Mouse (Mus musculus) liver, embryonic 16.5 days (tissue): Measurements from ENCODE around the gene Sec14l1. TPM values are rescaled to one million over a fixed set of nuclear protein-coding genes. Genes with fewer than 3 reads are reported as not detected.

Experiments
- ATAC-seq: fragments of 200-750 bp; cut with Nextera tagmentation; 2 replicates; pipeline ENCODE4 v1.8.0; 2017; ENCODE audit warnings: low read depth, mild to moderate bottlenecking, moderate number of reproducible peaks, moderate library complexity
- H3K27ac ChIP-seq: fragments of 300-500 bp; sonication (generic); 2 replicates; pipeline ENCODE4 v1.5.1; 2014; ENCODE audit warnings: mild to moderate bottlenecking, low read length
- H3K27me3 ChIP-seq: fragments of 300-500 bp; sonication (generic); 2 replicates; pipeline ENCODE4 v1.6.1; 2014; ENCODE audit warnings: low read depth, low read length, mixed read lengths; ENCODE audit not compliant: control insufficient read depth, insufficient read depth
- H3K36me3 ChIP-seq: fragments of 300-500 bp; sonication (generic); 2 replicates; pipeline ENCODE4 v1.6.1; 2014; ENCODE audit warnings: mild to moderate bottlenecking; ENCODE audit not compliant: control insufficient read depth, insufficient read depth
- H3K4me1 ChIP-seq: fragments of 300-500 bp; sonication (generic); 2 replicates; pipeline ENCODE4 v1.6.1; 2014; ENCODE audit warnings: low read depth, low read length, mixed read lengths; ENCODE audit not compliant: control insufficient read depth
- H3K4me2 ChIP-seq: fragments of 300-500 bp; sonication (generic); 2 replicates; pipeline ENCODE4 v1.6.1; 2014; ENCODE audit warnings: low read depth, low read length, mixed read lengths
- H3K4me3 ChIP-seq: fragments of 300-500 bp; sonication (generic); 2 replicates; pipeline ENCODE4 v1.5.1; 2014; ENCODE audit warnings: low read depth, mild to moderate bottlenecking, low read length
- H3K9ac ChIP-seq: fragments of 300-500 bp; sonication (generic); 2 replicates; pipeline ENCODE4 v1.6.1; 2014; ENCODE audit warnings: low read depth, low read length
- H3K9me3 ChIP-seq: fragments of 300-500 bp; sonication (generic); replicated peaks from 2 replicates; pipeline ENCODE4 v1.6.1; 2016; ENCODE audit warnings: low read length; ENCODE audit not compliant: control insufficient read depth
- WGBS: fragments of 180-500 bp; shearing (Covaris S2); extraction: QIAGEN DNeasy Blood & Tissue Kit; methylation state at CpG from one replicate; pipeline ENCODE4 v1.1.7; 2014; ENCODE audit not compliant: insufficient replicate concordance; 5-methylcytosine and 5-hydroxymethylcytosine counted together
- polyA plus RNA-seq: library from polyadenylated mRNA; unstranded; fragments of >200 nt; fragmentation: Nextera tagmentation; extraction: Ambion mirVana; gene quantifications from 2 replicates; pipeline ENCODE4 v1.2.1, GENCODE M21; 2015

Gene Sec14l1
- polyA plus RNA-seq, 1 experiment from 2014 or later, result 19.3 TPM

GRCm38 (mm10) chr11:117136880-117137279, 21.9 kb downstream of the Sec14l1 start:
- WGBS, result 53% methylated on average over 14 of the region's 14 CpGs
- Histone ChIP-seq H3K4me1 (peaks cover 7% of the 10 kb centered on the region; the same call in 1 of the 2 replicates), H3K4me3 (no peak overlapping the region), H3K9ac (no peak overlapping the region), H3K4me2 (no peak overlapping the region), H3K27ac (no peak overlapping the region), H3K9me3 (no peaks in the 10 kb centered on the region), H3K27me3 (no peaks in the 10 kb centered on the region), H3K36me3 (no peaks in the 10 kb centered on the region)
- no peak for ATAC-seq

GRCm38 (mm10) chr11:117138213-117138761, 23.3 kb downstream of the Sec14l1 start:
- Histone ChIP-seq H3K9ac (no peak overlapping the region), H3K36me3 (peaks cover 4% of the 10 kb centered on the region; the same call in 1 of the 2 replicates), H3K4me2 (no peak overlapping the region), H3K4me1 (peaks cover 7% of the 10 kb centered on the region; the same call in 1 of the 2 replicates), H3K4me3 (no peak overlapping the region), H3K27me3 (no peaks in the 10 kb centered on the region), H3K27ac (no peak overlapping the region), H3K9me3 (no peaks in the 10 kb centered on the region)
- WGBS, result 83% methylated on average over 9 of the region's 9 CpGs
- no peak for ATAC-seq

GRCm38 (mm10) chr11:117138795-117139463, 24.0 kb downstream of the Sec14l1 start:
- no peak overlapping the region for H3K27ac ChIP-seq
- H3K4me1 ChIP-seq, result peaks cover 7% of the 10 kb centered on the region; the same call in 1 of the 2 replicates
- no peak overlapping the region for H3K9ac ChIP-seq
- no peaks in the 10 kb centered on the region for H3K9me3 ChIP-seq
- 0 out of 2 replicates have a peak, but pooled peaks have one; percentile 14 for ATAC-seq
- H3K27me3 ChIP-seq, result no peaks in the 10 kb centered on the region
- 56% methylated on average over 12 of the region's 12 CpGs for WGBS
- H3K4me3 ChIP-seq, result no peak overlapping the region
- peaks cover 8% of the 10 kb centered on the region for H3K36me3 ChIP-seq
- no peak overlapping the region for H3K4me2 ChIP-seq

GRCm38 (mm10) chr11:117141376-117142001, 26.5 kb downstream of the Sec14l1 start:
- Histone ChIP-seq H3K9me3 (no peaks in the 10 kb centered on the region), H3K4me3 (no peak overlapping the region), H3K36me3 (peaks cover 25% of the 10 kb centered on the region), H3K9ac (no peak overlapping the region), H3K4me1 (peaks cover 3% of the 10 kb centered on the region; the same call in 1 of the 2 replicates), H3K27ac (no peak overlapping the region), H3K27me3 (no peaks in the 10 kb centered on the region), H3K4me2 (no peak overlapping the region)
- WGBS, result 74% methylated on average over 18 of the region's 18 CpGs
- no peak for ATAC-seq

- WGBS, result 79% methylated on average over 4 of the region's 4 CpGs
- Histone ChIP-seq H3K4me1 (no peaks in the 10 kb centered on the region), H3K4me3 (no peak overlapping the region), H3K9ac (no peak overlapping the region), H3K4me2 (no peak overlapping the region), H3K9me3 (no peaks in the 10 kb centered on the region), H3K36me3 (peaks cover 25% of the 10 kb centered on the region), H3K27me3 (no peaks in the 10 kb centered on the region), H3K27ac (no peak overlapping the region)
- ATAC-seq, result no peak
Measured at GRCm38 (mm10) chr11:117142507-117142906, 27.5 kb downstream of the Sec14l1 start.

GRCm38 (mm10) chr11:117145451-117146117, 30.6 kb downstream of the Sec14l1 start:
- H3K36me3 ChIP-seq, result peaks cover 41% of the 10 kb centered on the region
- no peak overlapping the region for H3K4me2 ChIP-seq
- WGBS, result 78% methylated on average over 14 of the region's 14 CpGs
- ATAC-seq, result no peak
- no peaks in the 10 kb centered on the region for H3K9me3 ChIP-seq
- no peak overlapping the region for H3K9ac ChIP-seq
- no peaks in the 10 kb centered on the region for H3K27me3 ChIP-seq
- no peak overlapping the region for H3K27ac ChIP-seq
- no peak overlapping the region for H3K4me3 ChIP-seq
- no peaks in the 10 kb centered on the region for H3K4me1 ChIP-seq

GRCm38 (mm10) chr11:117146118-117146506, 31.1 kb downstream of the Sec14l1 start:
- 83% methylated on average over 6 of the region's 6 CpGs for WGBS
- ATAC-seq, result no peak
- H3K36me3 ChIP-seq, result peaks cover 44% of the 10 kb centered on the region

GRCm38 (mm10) chr11:117146776-117147536, 32.0 kb downstream of the Sec14l1 start:
- H3K4me3 ChIP-seq, result no peak overlapping the region
- peak; percentile 30; the same call in 1 of the 2 replicates for ATAC-seq
- no peak overlapping the region for H3K27ac ChIP-seq
- peaks cover 44% of the 10 kb centered on the region for H3K36me3 ChIP-seq
- H3K27me3 ChIP-seq, result no peaks in the 10 kb centered on the region
- H3K9ac ChIP-seq, result no peak overlapping the region
- no peaks in the 10 kb centered on the region for H3K4me1 ChIP-seq
- no peaks in the 10 kb centered on the region for H3K9me3 ChIP-seq
- WGBS, result 79% methylated on average over 24 of the region's 24 CpGs
- H3K4me2 ChIP-seq, result no peak overlapping the region

More at GRCm38 (mm10) chr11:117146118-117146506, 31.1 kb downstream of the Sec14l1 start:
- Histone ChIP-seq H3K27ac (no peak overlapping the region), H3K27me3 (no peaks in the 10 kb centered on the region), H3K4me1 (no peaks in the 10 kb centered on the region), H3K9me3 (no peaks in the 10 kb centered on the region), H3K4me2 (no peak overlapping the region), H3K9ac (no peak overlapping the region), H3K4me3 (no peak overlapping the region)
